Mouse (Mus musculus) heart, embryonic 16.5 days (tissue): ENCODE data around the gene Btbd19. TPM values are rescaled to one million over a fixed set of nuclear protein-coding genes. Genes with fewer than 3 reads are reported as not detected.

Experiments
- ATAC-seq: fragments of 200-750 bp; cut with Nextera tagmentation; replicated peaks from 2 replicates; pipeline ENCODE4 v1.8.0; 2017; ENCODE audit warnings: moderate number of reproducible peaks; ENCODE audit not compliant: insufficient read depth, low FRiP score; ENCODE audit errors: extremely low read depth
- H3K27ac ChIP-seq: fragments of 300-500 bp; sonication (generic); 2 replicates; pipeline ENCODE4 v1.5.1; 2014; ENCODE audit warnings: mild to moderate bottlenecking, low read length, control low read depth, moderate library complexity
- H3K27me3 ChIP-seq: fragments of 300-500 bp; sonication (generic); 2 replicates; pipeline ENCODE4 v1.6.1; 2014; ENCODE audit warnings: low read length, mixed read lengths; ENCODE audit not compliant: control insufficient read depth, insufficient read depth
- H3K36me3 ChIP-seq: fragments of 300-500 bp; sonication (generic); 2 replicates; pipeline ENCODE4 v1.6.1; 2014; ENCODE audit not compliant: control insufficient read depth, insufficient read depth
- H3K4me1 ChIP-seq: fragments of 300-500 bp; sonication (generic); 2 replicates; pipeline ENCODE4 v1.6.1; 2014; ENCODE audit warnings: low read length, mixed read lengths; ENCODE audit not compliant: control insufficient read depth, insufficient read depth
- H3K4me2 ChIP-seq: fragments of 300-500 bp; sonication (generic); 2 replicates; pipeline ENCODE4 v1.6.1; 2014; ENCODE audit warnings: low read depth, mild to moderate bottlenecking, control low read depth, low read length
- H3K4me3 ChIP-seq: fragments of 300-500 bp; sonication (generic); 2 replicates; pipeline ENCODE4 v1.5.1; 2014; ENCODE audit warnings: mild to moderate bottlenecking, control low read depth, low read length
- H3K9ac ChIP-seq: fragments of 300-500 bp; sonication (generic); 2 replicates; pipeline ENCODE4 v1.6.1; 2014; ENCODE audit warnings: low read length, control low read depth
- H3K9me3 ChIP-seq: fragments of 300-500 bp; sonication (generic); replicated peaks from 2 replicates; pipeline ENCODE4 v1.6.1; 2016; ENCODE audit warnings: low read length; ENCODE audit not compliant: control insufficient read depth
- WGBS: fragments of 180-500 bp; shearing (Covaris S2); extraction: QIAGEN DNeasy Blood & Tissue Kit; methylation state at CpG from one replicate; pipeline ENCODE4 v1.1.7; 2014; 5-methylcytosine and 5-hydroxymethylcytosine counted together
- polyA plus RNA-seq: library from polyadenylated mRNA; unstranded; fragments of >200 nt; fragmentation: Nextera tagmentation; extraction: Ambion mirVana; gene quantifications from 2 replicates; pipeline ENCODE4 v1.2.1, GENCODE M21; 2015

Gene Btbd19
- polyA plus RNA-seq, 1 experiment from 2014 or later: 4.6 TPM

DNA sequence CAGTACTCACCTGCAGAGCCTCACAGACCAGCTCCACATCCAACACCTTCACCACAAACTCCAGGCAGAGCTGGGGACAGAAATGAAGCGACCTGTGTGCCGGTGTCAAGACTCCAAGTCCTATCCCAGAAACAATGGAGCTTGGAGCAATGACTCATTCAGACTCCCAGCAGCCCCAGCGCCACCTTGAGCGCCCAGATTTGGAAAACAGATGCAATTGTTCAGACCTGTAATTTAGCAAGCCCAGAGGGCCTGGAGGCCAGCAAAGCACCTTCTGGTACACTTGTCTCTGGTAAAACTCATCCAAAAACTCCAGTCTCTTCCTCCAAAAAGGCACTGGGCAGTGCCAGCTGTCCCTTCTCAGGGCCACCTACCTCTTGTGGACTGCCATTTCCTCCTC is 3.3 kb downstream of the Btbd19 start:
- H3K9ac ChIP-seq: no peak overlapping the region
- peaks cover 26% of the 10 kb centered on the region for H3K4me1 ChIP-seq
- H3K9me3 ChIP-seq: no peaks in the 10 kb centered on the region
- 83% methylated on average over 4 of the region's 4 CpGs for WGBS
- no peak overlapping the region for H3K4me3 ChIP-seq
- no peak overlapping the region for H3K27ac ChIP-seq
- no peaks in the 10 kb centered on the region for H3K36me3 ChIP-seq
- H3K27me3 ChIP-seq: no peaks in the 10 kb centered on the region
- no peak for ATAC-seq
- no peak overlapping the region for H3K4me2 ChIP-seq

DNA sequence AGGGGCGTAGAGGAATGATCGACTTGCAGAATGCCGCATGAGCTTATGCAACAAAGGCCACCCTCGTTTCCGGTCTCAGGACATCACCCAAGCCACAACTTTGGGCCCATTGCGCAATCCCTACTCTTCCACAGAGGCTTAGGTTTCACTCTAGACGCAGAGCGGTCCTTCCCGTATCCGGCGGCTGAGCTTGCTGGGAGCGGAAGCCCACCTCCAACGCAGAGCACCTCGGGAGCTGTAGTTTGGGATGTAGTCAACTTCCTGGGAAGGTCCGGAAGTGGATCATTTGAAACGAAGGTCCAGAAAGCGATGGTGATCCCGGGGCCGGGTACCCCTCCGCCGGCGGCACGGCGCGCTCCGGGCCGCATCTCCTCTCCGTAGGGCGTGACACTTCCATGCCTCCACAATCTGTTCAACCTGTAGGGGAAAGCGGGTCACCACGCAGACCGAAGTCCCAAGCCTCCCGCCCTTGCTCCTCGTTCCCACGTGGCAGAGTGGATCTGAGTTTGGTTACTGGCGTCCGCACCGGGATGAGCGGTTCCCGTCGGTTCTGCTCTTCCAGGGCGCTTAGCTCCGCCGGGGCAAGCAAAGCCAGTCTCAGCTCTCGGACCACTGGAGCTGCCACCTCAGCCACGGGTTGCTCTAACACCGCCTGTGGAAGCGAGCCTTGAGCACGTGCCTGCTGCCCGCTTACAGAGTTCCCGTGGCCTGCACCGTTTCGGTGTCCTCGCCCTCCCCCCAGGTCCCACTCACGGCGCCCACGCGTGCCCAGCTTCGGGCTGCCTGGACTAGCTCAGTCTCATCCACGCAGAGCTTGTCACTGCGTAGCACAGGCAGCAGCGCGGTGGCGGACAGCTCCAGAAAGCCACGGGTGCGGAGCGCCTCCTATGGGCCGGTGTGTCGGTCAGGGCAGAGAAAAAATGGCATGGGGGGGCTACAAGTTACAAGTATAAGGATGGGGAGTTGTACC is 4.8 kb downstream of the Btbd19 start:
- peaks cover 21% of the 10 kb centered on the region for H3K4me1 ChIP-seq
- peak overlapping the region; percentile 92 for H3K4me2 ChIP-seq
- peak overlapping the region; percentile 70 for H3K9ac ChIP-seq
- peak overlapping the region; percentile 92 for H3K27ac ChIP-seq
- peak overlapping the region; percentile 62 for H3K4me3 ChIP-seq
- no peaks in the 10 kb centered on the region for H3K27me3 ChIP-seq
- ATAC-seq: peak; percentile 92
- WGBS: under 1% methylated on average over 69 of the region's 69 CpGs
- H3K9me3 ChIP-seq: no peaks in the 10 kb centered on the region
- H3K36me3 ChIP-seq: no peaks in the 10 kb centered on the region

DNA sequence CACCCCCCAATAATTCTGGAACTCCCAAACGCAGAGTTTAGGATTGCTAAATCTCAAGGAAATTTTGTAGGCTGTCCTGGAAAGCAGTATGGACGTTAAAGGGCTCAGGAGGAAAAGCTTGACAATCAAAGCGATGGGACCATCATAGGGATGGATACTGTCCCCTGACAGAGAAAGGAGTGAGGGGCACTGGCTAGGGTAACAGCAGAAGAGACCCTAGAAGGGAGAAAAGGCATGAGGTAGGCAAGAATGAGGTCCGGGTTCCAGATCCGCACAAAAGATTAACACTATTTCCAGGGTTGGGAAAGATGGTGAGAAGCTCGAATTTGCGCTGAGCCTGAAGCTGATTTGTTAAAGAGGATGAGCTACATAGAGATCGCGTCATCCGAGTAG is 5.5 kb downstream of the Btbd19 start:
- ATAC-seq: no peak
- Histone ChIP-seq H3K4me3 (peak overlapping the region; percentile 62), H3K9ac (peak overlapping the region; percentile 70), H3K4me2 (peak overlapping the region; percentile 92), H3K9me3 (no peaks in the 10 kb centered on the region), H3K4me1 (peaks cover 14% of the 10 kb centered on the region), H3K27ac (peak overlapping the region; percentile 92), H3K27me3 (no peaks in the 10 kb centered on the region), H3K36me3 (no peaks in the 10 kb centered on the region)
- 4% methylated on average over 10 of the region's 10 CpGs for WGBS

DNA sequence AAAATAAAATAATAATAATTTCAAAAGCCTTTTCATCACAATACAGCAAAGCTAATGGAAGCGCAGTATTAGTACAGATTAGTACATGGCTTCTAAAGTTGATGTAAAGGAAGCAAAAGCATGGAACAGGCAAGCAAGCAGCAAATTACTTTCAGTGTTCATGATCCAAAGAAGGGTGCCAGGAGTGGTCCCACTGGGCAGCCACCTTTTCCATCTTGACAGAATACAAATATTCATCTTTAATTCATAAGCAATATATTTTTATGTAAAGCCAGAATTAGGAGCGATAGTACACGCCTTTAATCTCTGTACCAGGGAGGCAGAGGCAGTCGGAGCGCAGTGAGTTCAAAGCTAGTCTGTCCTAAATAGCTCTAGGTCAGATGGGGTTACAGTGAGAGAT is 5.9 kb downstream of the Btbd19 start:
- Histone ChIP-seq H3K4me2 (peak overlapping the region; percentile 92), H3K4me1 (peaks cover 10% of the 10 kb centered on the region), H3K27ac (peak overlapping the region; percentile 92), H3K36me3 (no peaks in the 10 kb centered on the region), H3K9ac (peak overlapping the region; percentile 70), H3K9me3 (no peaks in the 10 kb centered on the region), H3K27me3 (no peaks in the 10 kb centered on the region), H3K4me3 (peak overlapping the region; percentile 62)
- ATAC-seq: no peak
- WGBS: 72% methylated on average over 5 of the region's 5 CpGs

DNA sequence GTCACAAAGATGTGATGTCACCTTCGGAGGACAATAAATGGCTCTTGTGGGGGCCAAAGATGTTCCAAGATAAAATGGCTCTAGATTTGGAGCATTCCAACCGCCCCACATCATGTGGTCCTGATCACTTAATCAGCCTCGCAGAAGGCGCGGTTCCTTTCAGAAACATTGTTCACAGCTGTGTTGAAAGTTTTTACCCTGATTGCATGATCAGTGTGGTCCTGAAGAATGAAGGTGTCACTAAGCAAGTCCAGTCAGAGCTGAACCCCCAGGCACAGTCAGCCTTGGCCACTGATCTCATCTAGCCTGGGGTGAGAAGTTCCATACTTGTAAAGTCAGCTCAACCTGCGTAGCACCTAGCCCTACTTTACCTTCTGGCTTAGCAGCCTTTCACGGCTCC is 7.6 kb downstream of the Btbd19 start:
- ATAC-seq: no peak
- H3K36me3 ChIP-seq: no peaks in the 10 kb centered on the region
- WGBS: 90% methylated on average over 7 of the region's 7 CpGs
- H3K27me3 ChIP-seq: no peaks in the 10 kb centered on the region
- no peaks in the 10 kb centered on the region for H3K9me3 ChIP-seq
- no peak overlapping the region for H3K9ac ChIP-seq
- no peak overlapping the region for H3K4me2 ChIP-seq
- H3K27ac ChIP-seq: no peak overlapping the region
- H3K4me3 ChIP-seq: no peak overlapping the region
- peaks cover 8% of the 10 kb centered on the region for H3K4me1 ChIP-seq

DNA sequence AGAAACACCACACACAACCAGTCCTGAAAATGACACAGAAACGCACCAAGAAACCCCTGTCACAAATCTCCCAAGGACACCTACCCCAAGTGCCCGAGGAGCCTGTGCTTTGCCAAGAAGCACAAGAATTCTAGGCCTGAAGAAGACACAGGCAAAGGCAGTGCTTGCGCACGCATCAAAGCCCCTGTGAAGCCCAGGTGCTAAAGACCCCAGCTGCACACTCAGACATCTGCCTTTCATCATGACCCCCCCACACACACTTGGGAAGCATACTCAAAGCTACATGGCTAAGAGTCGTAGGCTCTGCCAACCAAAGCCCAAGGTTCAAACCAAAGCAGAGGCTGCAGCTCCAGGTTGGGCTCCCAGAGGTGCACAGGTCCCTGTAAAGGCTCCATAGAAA is 9.9 kb downstream of the Btbd19 start:
- ATAC-seq: no peak
- no peaks in the 10 kb centered on the region for H3K36me3 ChIP-seq

DNA sequence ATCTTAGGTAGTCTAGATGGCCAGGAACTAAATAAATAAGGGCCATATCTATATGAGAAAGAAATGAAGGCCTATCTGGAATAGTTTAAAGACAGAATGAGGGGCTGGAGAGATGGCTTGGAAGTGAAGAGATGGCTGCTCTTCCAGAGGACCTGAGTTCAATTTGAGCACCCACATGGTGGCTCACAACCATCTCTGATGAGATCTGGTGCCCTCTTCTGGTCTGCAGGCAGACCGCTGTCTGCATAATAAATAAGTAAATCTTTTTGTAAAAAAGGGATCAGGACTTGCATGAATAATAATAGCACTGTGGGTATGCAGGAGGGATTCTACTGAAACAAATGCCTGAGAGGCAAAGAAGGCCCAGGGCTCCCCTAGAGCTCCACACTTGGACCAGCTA is 12.3 kb downstream of the Btbd19 start:
- no peaks in the 10 kb centered on the region for H3K4me1 ChIP-seq
- H3K9ac ChIP-seq: no peak overlapping the region
- no peaks in the 10 kb centered on the region for H3K27me3 ChIP-seq
- H3K9me3 ChIP-seq: no peaks in the 10 kb centered on the region
- WGBS: 96% methylated on average over 1 of the region's 1 CpGs
- no peak overlapping the region for H3K27ac ChIP-seq
- H3K4me2 ChIP-seq: no peak overlapping the region
- H3K4me3 ChIP-seq: no peak overlapping the region
- ATAC-seq: no peak
- H3K36me3 ChIP-seq: no peaks in the 10 kb centered on the region

More for the DNA sequence above, 9.9 kb downstream of the Btbd19 start:
- H3K4me2 ChIP-seq: no peak overlapping the region
- no peak overlapping the region for H3K4me3 ChIP-seq
- no peaks in the 10 kb centered on the region for H3K27me3 ChIP-seq
- no peaks in the 10 kb centered on the region for H3K9me3 ChIP-seq
- H3K9ac ChIP-seq: no peak overlapping the region
- H3K4me1 ChIP-seq: peaks cover 6% of the 10 kb centered on the region
- no peak overlapping the region for H3K27ac ChIP-seq
- WGBS: 78% methylated on average over 5 of the region's 5 CpGs

DNA sequence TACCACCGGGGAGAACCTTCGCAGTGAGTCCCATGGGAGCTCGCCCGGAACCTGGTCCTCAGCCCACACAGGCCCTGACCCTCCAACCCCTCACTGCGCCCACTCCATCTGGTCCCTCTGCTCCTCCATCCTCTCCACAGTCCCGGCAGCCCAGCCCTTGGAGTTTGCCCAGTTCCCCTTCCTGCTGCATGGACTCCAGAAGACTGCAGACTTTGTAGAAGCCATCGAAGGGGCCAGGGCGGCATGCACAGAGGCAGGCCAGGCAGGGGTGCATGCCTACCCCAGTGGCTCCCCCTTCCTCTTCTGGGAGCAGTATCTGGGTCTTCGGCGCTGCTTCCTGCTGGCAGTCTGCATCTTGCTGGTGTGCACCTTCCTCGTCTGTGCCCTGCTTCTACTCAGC is 14.5 kb downstream of the Btbd19 start:
- no peak for ATAC-seq
- WGBS: 83% methylated on average over 11 of the region's 11 CpGs
- no peaks in the 10 kb centered on the region for H3K27me3 ChIP-seq
- H3K4me3 ChIP-seq: no peak overlapping the region
- no peaks in the 10 kb centered on the region for H3K4me1 ChIP-seq
- H3K9ac ChIP-seq: no peak overlapping the region
- no peak overlapping the region for H3K27ac ChIP-seq
- no peaks in the 10 kb centered on the region for H3K36me3 ChIP-seq
- no peak overlapping the region for H3K4me2 ChIP-seq
- H3K9me3 ChIP-seq: no peaks in the 10 kb centered on the region

DNA sequence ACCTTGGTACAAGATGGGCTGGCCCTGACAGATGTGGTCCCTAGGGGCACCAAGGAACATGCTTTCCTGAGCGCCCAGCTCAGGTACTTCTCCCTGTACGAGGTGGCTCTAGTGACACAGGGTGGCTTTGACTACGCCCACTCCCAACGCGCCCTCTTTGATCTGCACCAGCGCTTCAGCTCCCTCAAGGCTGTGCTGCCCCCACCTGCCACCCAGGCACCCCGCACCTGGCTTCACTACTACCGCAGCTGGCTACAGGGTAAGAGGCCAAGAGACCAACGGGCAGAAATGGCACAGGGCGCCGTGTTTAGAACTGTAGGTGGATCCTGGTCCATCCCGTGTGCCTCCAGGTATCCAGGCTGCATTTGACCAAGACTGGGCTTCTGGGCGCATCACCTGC is 15.3 kb downstream of the Btbd19 start:
- no peak for ATAC-seq
- Histone ChIP-seq H3K27me3 (no peaks in the 10 kb centered on the region), H3K9me3 (no peaks in the 10 kb centered on the region), H3K27ac (no peak overlapping the region), H3K4me3 (no peak overlapping the region), H3K36me3 (no peaks in the 10 kb centered on the region), H3K4me2 (no peak overlapping the region), H3K9ac (no peak overlapping the region), H3K4me1 (no peaks in the 10 kb centered on the region)
- 82% methylated on average over 13 of the region's 13 CpGs for WGBS
